Mouse (Mus musculus) thymus, adult 2 months (tissue): Measurements from ENCODE around the gene Zfp462.

Experiments
- CTCF ChIP-seq: fragments of 200-500 bp; IDR thresholded peaks from 2 replicates; pipeline ENCODE4 v1.5.1; 2012; ENCODE audit warnings: mild to moderate bottlenecking, control low read depth, low read length, moderate library complexity, borderline replicate concordance; ENCODE audit not compliant: control insufficient read depth, poor library complexity, insufficient read depth; ENCODE audit errors: extremely low read depth
- POLR2A ChIP-seq: fragments of 200-500 bp; IDR thresholded peaks from 2 replicates; pipeline ENCODE4 v1.6.1; 2012; ENCODE audit warnings: mild to moderate bottlenecking, low read length, control low read depth, moderate library complexity; ENCODE audit not compliant: control insufficient read depth, poor library complexity, insufficient read depth; ENCODE audit errors: extremely low read depth

- no peak for TF ChIP-seq POLR2A
- TF ChIP-seq CTCF = no peak
These were observed 177.1 kb downstream of the Zfp462 start for GRCm38 (mm10) chr4:55121952-55122351.
